Mouse (Mus musculus): ENCODE measurements around the gene Cox8b.

Cox8b gene

DNA sequence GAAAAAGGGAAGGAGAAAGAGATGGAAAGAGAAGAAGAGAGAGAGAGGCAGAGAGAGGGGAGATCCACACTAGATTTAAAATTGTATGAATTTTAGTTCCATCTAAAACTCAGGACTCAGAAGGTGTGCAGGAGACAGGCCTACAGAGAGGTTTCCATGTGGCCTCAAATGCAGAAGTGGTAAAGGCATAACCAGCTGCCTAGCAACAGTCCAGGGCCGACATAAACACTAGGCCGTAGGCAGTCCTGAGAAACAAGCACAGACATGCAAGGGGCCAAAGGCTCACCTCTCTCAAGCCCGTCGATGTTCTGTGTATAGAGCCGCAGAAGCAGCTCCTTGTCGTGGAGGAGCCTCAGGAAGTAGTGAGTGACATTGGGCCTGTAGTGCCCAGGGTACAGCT lies 22.9 kb downstream of the Cox8b start:
- peak; percentile 26 to 37 for DNase-seq (ENCODE audit: low read depth in 1 of 2, low spot score in 2 of 2)

- peak in 1 of 2 experiments; percentile 23 for DNase-seq (ENCODE audit: low read depth in 1 of 2, low spot score in 2 of 2)
These were observed 26.0 kb downstream of the Cox8b start for GRCm38 (mm10) chr7:140874224-140874623.

GRCm38 (mm10) chr7:140864761-140865160 lies 35.5 kb downstream of the Cox8b start:
- DNase-seq (ENCODE audit: low read depth in 1 of 2, low spot score in 2 of 2): no peak

- no peak for DNase-seq (ENCODE audit: low read depth in 1 of 2, low spot score in 2 of 2)
These were observed 39.5 kb downstream of the Cox8b start for GRCm38 (mm10) chr7:140860728-140861127.

DNA sequence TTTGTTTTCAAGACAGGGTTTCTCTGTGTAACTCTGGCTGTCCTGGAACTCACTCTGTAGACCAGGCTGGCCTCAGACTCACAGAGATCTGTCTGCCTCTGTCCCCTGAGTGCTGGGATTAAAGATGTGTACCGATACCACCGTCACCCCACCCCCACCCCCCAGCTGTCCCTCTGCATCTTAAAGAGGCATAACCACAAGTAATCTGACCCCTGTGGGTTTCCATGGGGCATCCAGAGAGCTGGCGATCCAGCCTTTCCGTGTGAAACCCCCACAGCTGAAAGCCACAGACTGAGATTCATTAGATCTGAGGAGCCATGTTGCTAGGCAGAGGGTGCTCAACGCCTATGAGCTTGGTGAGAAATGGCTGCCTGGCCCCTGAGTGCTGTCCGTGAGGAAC lies 40.2 kb downstream of the Cox8b start:
- DNase-seq (ENCODE audit: low read depth in 1 of 2, low spot score in 2 of 2): no peak

- DNase-seq (ENCODE audit: low read depth in 1 of 2, low spot score in 2 of 2): no peak
These were observed 41.5 kb downstream of the Cox8b start for GRCm38 (mm10) chr7:140858746-140859145.

DNA sequence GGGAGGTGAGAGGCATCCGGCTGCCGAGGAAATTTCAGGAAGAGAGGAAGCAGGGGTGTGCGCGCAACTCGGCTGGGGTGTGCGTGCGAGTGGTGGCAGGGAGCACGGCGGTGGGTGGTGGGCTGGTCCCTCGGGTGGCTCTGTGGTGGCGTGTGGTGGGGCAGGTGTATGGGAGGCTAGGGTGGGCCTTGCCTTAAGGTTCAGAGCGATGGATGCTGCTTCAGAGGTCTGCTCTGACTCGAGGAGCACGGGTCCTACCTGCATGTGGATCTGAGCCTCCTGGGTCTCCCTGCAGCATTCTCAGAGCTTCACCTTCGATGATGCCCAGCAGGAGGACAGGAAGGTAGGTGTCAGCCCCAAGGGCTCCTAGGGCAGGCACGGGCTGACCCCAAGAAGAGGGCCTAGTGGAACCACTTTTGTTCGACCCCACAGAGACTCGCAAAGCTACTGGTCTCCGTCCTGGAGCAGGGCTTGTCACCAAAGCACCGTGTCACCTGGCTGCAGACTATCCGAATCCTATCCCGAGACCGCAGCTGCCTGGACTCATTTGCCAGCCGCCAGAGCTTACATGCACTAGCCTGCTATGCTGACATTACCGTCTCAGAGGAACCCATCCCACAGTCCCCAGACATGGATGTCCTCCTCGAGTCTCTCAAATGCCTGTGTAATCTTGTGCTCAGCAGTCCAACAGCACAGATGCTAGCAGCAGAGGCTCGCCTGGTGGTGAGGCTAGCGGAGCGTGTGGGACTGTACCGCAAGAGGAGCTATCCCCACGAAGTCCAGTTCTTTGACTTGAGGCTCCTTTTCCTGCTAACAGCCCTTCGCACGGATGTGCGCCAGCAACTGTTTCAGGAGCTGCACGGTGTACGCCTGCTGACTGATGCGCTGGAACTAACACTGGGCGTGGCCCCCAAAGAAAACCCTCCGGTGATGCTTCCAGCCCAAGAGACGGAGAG lies 42.4 kb downstream of the Cox8b start, which contains the start of gene Bet1l:
Gene Bet1l, minus strand, starts transcription at position 28 of the 956 bp plus-strand sequence.
- DNase-seq (ENCODE audit: low read depth in 1 of 2, low spot score in 2 of 2): no peak

DNA sequence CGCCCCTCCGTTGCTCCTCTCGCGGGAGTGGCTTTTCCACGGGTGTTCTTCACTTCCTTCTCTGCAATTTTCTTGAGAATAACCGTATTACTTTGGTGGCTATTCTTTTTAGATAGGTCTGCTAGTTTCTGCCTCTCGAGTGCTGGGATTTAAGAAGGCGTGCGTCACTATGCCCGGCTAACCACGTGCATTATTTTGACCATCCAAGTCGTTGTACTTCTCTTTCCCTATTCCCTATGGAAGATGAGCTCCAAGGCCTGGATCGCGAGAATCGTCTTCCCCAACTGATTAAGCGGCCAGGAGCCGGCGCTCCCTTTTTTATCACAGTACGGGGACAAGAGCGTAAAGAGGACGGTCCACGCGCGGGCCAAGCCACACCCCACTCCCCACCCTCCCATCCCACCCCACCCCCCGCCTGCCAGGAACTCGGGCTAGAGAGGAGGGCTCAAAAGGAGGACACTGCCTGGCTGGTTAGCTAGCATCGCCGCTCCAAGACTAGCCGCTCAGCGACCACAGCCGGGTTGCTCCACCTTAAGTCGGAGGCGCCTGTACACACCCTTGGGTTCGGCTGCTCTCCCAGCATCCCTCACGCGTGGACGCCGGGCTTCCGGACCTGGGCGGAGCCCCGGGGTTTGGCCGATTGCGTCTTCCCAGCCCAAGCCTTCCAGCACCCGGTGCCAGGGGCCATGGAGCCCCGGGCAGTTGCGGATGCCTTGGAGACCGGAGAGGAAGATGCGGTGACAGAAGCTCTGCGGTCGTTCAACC lies 43.3 kb downstream of the Cox8b start, which contains the start of gene Ric8a:
Gene Ric8a, plus strand, starts transcription at position 173 of the 765 bp plus-strand sequence.
- peak; percentile 83 to 86 for DNase-seq (ENCODE audit: low read depth in 1 of 2, low spot score in 2 of 2)

- peak; percentile 62 to 73 for DNase-seq (ENCODE audit: low read depth in 1 of 2, low spot score in 2 of 2)
These were observed 44.1 kb downstream of the Cox8b start, which contains the start of gene Gm45785 for GRCm38 (mm10) chr7:140855860-140856784. TSS of gene Gm45785 (minus strand) at chr7:140856331.

GRCm38 (mm10) chr7:140855181-140855580 lies 45.1 kb downstream of the Cox8b start:
- no peak for DNase-seq (ENCODE audit: low read depth in 1 of 2, low spot score in 2 of 2)

DNA sequence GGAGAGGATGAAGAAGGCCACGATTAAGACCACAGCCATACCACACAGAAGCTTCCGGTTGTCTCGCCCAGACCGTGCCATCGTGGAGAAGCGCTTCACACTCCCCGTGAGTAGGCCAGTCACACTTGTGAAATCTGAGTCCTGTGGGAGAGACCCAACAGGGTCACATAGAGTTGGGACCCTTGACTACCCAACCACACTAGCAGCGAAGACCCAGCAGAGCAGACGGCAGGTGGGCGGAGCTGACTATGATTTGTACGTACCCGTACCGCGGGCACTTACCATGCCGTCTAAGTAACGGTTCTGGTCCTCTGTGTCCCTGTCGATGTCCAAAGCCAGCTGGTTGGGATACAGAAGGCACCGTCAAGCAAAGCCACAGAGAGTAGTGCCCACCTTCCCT lies 45.8 kb downstream of the Cox8b start:
- no peak for DNase-seq (ENCODE audit: low read depth in 1 of 2, low spot score in 2 of 2)

DNA sequence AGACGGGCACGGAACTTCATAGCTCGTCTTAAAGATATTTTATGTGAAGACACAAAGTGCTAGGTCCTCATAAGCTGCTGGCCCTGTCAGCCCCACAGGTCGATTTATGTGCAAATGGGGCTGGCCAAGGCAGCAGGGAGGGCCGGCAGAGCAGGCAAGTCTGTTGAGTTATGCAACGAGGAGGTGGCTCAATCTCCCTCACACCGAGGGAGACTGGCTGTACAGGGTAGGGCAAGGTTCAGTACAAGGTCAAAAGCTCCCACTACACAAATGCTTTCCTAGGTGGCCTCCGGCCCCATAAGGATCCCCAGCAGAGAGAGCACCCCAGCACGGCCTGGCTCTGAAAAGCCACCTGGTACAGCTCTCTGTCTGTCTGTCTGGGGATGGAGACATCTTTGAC lies 46.9 kb downstream of the Cox8b start:
- no peak for DNase-seq (ENCODE audit: low read depth in 1 of 2, low spot score in 2 of 2)

- DNase-seq (ENCODE audit: low read depth in 1 of 2, low spot score in 2 of 2): no peak
These were observed 48.3 kb downstream of the Cox8b start for GRCm38 (mm10) chr7:140851916-140852315.

Measured in monocyte, adult 2 months (primary cell).